Mouse (Mus musculus) c-Kit-positive CD71-positive TER-119-positive erythroid progenitor cells, embryonic 14.5 days (primary cell): ENCODE results near the gene Tap2.

Experiments
- DNase-seq: peaks from one replicate; pipeline ENCODE4 v3.0.0-alpha.2; 2013; ENCODE audit warnings: low spot score

Tap2 gene

GRCm38 (mm10) chr17:34251666-34252065, 48.3 kb downstream of the Tap2 start:
- no peak for DNase-seq

- no peak for DNase-seq
Observed at GRCm38 (mm10) chr17:34256501-34256900, 53.2 kb downstream of the Tap2 start.

- DNase-seq = peak; percentile 20
Observed at GRCm38 (mm10) chr17:34257594-34258375, 54.5 kb downstream of the Tap2 start, which contains the start of gene H2-Ab1. Gene H2-Ab1 (plus strand): TSS chr17:34257689.

GRCm38 (mm10) chr17:34260551-34260950, 57.2 kb downstream of the Tap2 start:
- no peak for DNase-seq

GRCm38 (mm10) chr17:34261502-34261901, 58.2 kb downstream of the Tap2 start:
- peak; percentile 37 for DNase-seq

GRCm38 (mm10) chr17:34263068-34263467, 59.7 kb downstream of the Tap2 start:
- peak; percentile 37 for DNase-seq

- DNase-seq = no peak
Observed at GRCm38 (mm10) chr17:34263811-34264371, 60.6 kb downstream of the Tap2 start.

GRCm38 (mm10) chr17:34264452-34265351, 61.4 kb downstream of the Tap2 start:
- DNase-seq = no peak
